Mouse (Mus musculus) lung, postnatal 0 days (tissue): ENCODE data around the gene Lenep. TPM values are rescaled to one million over a fixed set of nuclear protein-coding genes. Genes with fewer than 3 reads are reported as not detected.

Source experiments
- ATAC-seq: fragments of 200-750 bp; cut with Nextera tagmentation; 2 replicates; pipeline ENCODE4 v1.8.0; 2017; ENCODE audit warnings: moderate library complexity
- DNase-seq: peaks from one replicate; pipeline ENCODE4 v3.0.0-alpha.2; 2016; ENCODE audit warnings: low spot score
- H3K27ac ChIP-seq: fragments of 300-500 bp; sonication (generic); 2 replicates; pipeline ENCODE4 v1.5.1; 2014; ENCODE audit warnings: antibody characterized with exemption, mild to moderate bottlenecking, low read length, mixed read lengths
- H3K27me3 ChIP-seq: fragments of 300-500 bp; sonication (generic); replicated peaks from 2 replicates; pipeline ENCODE4 v1.6.1; 2014; ENCODE audit warnings: low read length, mixed read lengths; ENCODE audit not compliant: insufficient read depth
- H3K36me3 ChIP-seq: fragments of 300-500 bp; sonication (generic); 2 replicates; pipeline ENCODE4 v1.6.1; 2014; ENCODE audit warnings: low read length, mixed read lengths; ENCODE audit not compliant: insufficient read depth
- H3K4me1 ChIP-seq: fragments of 300-500 bp; sonication (generic); 2 replicates; pipeline ENCODE4 v1.6.1; 2014; ENCODE audit warnings: antibody characterized with exemption, low read depth, low read length, mixed read lengths; ENCODE audit not compliant: insufficient read depth
- H3K4me2 ChIP-seq: fragments of 300-500 bp; sonication (generic); replicated peaks from 2 replicates; pipeline ENCODE4 v1.6.1; 2014; ENCODE audit warnings: low read depth, mild to moderate bottlenecking, low read length, moderate library complexity, mixed read lengths
- H3K4me3 ChIP-seq: fragments of 300-500 bp; sonication (generic); 2 replicates; pipeline ENCODE4 v1.5.1; 2014; ENCODE audit warnings: low read depth, low read length
- H3K9ac ChIP-seq: fragments of 300-500 bp; sonication (generic); replicated peaks from 2 replicates; pipeline ENCODE4 v1.6.1; 2014; ENCODE audit warnings: low read depth, mild to moderate bottlenecking
- H3K9me3 ChIP-seq: fragments of 300-500 bp; sonication (generic); 2 replicates; pipeline ENCODE4 v1.6.1; 2016; ENCODE audit warnings: low read length, mixed read lengths
- CTCF ChIP-seq: IDR thresholded peaks from 2 replicates; pipeline ENCODE4 v1.5.1; 2016; ENCODE audit warnings: antibody characterized with exemption, mild to moderate bottlenecking
- EP300 ChIP-seq: IDR thresholded peaks from 2 replicates; pipeline ENCODE4 v1.6.1; 2016; ENCODE audit warnings: antibody characterized with exemption, mild to moderate bottlenecking, control low read depth
- WGBS: fragments of 180-500 bp; shearing (Covaris S2); extraction: QIAGEN DNeasy Blood & Tissue Kit; methylation state at CpG from one replicate; pipeline ENCODE4 v1.1.7; 2014; 5-methylcytosine and 5-hydroxymethylcytosine counted together
- polyA plus RNA-seq: library from polyadenylated mRNA; unstranded; fragments of >200 nt; fragmentation: Nextera tagmentation; extraction: Ambion mirVana; gene quantifications from 2 replicates; pipeline ENCODE4 v1.2.1, GENCODE M21; 2015

Lenep gene
- polyA plus RNA-seq, 1 experiment from 2014 or later = not detected

DNA sequence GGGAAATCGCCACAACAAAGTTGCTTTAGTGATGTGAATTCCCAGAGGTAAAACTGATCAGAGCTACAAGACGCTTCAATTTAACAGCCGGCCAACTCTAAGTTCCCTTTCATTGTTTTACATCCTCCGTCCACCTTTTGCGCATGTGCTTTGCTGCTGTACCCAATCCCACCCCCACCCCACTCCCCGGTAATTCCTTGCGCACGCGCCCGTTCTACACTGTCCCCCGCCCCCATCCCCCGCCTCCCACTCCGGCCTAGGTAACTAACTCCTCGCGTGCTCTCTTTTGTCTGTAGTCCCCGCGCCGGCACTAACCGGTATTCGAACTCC, 15.2 kb upstream of the Lenep start:
- Histone ChIP-seq H3K4me2 (peak overlapping the region; percentile 87), H3K4me1 (peaks cover 15% of the 10 kb centered on the region; the same call in 1 of the 2 replicates), H3K9me3 (no peaks in the 10 kb centered on the region), H3K4me3 (peak overlapping the region; percentile 71), H3K27me3 (no peaks in the 10 kb centered on the region), H3K9ac (no peak overlapping the region), H3K27ac (peak overlapping the region; percentile 38; the same call in 1 of the 2 replicates), H3K36me3 (no peaks in the 10 kb centered on the region)
- ATAC-seq (no peak), DNase-seq (no peak)
- WGBS = 1% methylated on average over 20 of the region's 20 CpGs
- no peak for TF ChIP-seq CTCF
- no peak for TF ChIP-seq EP300

DNA sequence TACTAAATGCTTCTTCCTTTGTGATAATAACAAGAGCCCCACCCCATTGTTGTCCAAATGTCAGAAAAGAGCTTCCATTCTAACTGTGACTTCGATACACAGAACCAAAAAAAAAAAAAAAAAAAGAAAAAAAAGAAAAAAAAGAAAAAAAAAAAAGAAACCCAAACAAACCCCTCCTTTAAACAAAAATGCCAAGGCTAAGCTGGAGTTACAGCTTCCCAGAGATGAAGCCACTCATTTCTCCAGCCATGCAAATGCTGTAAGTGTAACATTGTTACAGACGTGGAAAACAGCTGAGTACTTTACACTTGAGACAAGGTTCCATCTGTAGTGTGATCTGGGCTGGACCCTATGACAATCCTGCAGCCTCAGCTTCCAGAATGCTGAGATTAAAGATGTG, 14.5 kb upstream of the Lenep start:
- peak overlapping the region; percentile 87 for H3K4me2 ChIP-seq
- peak overlapping the region; percentile 71; the same call in 1 of the 2 replicates for H3K4me3 ChIP-seq
- H3K9me3 ChIP-seq = no peaks in the 10 kb centered on the region
- ATAC-seq = no peak
- TF ChIP-seq CTCF (no peak), EP300 (no peak)
- DNase-seq = no peak
- no peak overlapping the region for H3K9ac ChIP-seq
- no peaks in the 10 kb centered on the region for H3K36me3 ChIP-seq
- 12% methylated on average over 2 of the region's 2 CpGs for WGBS
- H3K27ac ChIP-seq = no peak overlapping the region
- H3K4me1 ChIP-seq = peaks cover 14% of the 10 kb centered on the region; the same call in 1 of the 2 replicates
- H3K27me3 ChIP-seq = no peaks in the 10 kb centered on the region

- no peak overlapping the region for H3K4me3 ChIP-seq
- H3K9ac ChIP-seq = no peak overlapping the region
- no peak overlapping the region for H3K27ac ChIP-seq
- H3K9me3 ChIP-seq = no peaks in the 10 kb centered on the region
- DNase-seq = no peak
- TF ChIP-seq CTCF (no peak), EP300 (no peak)
- 97% methylated on average over 8 of the region's 8 CpGs for WGBS
- H3K4me1 ChIP-seq = peaks cover 7% of the 10 kb centered on the region; the same call in 1 of the 2 replicates
- no peaks in the 10 kb centered on the region for H3K27me3 ChIP-seq
- no peak for ATAC-seq
- H3K4me2 ChIP-seq = no peak overlapping the region
- H3K36me3 ChIP-seq = no peaks in the 10 kb centered on the region
Observed at GRCm38 (mm10) chr3:89416158-89416557, 13.6 kb upstream of the Lenep start.

DNA sequence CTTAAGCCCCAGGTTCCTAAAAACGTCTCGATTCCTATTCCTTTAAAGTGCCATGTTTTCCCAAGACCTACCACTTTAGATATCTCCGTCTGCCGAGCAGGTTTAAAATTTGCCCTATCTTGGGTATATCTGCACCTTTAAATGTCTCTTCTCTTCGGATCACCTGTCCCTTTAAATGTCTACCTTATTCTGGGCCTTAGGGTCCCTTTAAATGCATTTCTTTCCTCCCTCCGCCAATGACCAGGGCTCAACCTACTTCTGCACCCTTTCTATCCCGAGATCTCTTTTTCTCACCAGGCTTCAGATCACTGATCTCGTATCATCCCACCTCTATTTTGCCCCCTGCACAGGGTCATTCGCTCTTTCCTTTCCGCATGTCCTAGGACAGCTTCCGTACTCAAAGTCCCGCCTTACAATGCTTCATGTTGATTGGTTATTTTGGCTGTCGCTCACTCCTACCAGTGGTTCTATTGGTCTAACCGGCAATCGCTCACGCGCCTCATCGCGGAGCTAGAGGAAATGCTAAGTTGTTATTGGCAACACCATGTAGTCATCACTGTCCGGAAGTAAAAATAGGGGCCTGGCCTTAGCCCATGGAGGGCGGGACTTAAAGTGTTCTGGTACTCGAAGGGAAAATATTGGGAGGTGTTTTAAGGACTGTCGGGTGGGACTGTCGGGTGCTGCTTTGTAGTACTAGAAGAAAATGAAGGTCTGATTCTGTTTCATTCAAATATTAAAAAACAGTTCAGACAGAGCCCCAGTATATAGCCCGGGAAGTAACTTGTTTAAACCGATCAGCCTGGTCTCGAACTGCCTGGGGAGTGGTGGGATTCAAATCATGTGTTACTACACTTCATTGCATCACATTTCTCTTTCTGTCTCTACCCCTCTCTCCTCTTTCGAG, 9.1 kb upstream of the Lenep start, which contains the start of gene Flad1:
Flad1 (minus strand) TSS at position 381 of the 904 bp plus-strand sequence.
- Histone ChIP-seq H3K9me3 (no peaks in the 10 kb centered on the region), H3K4me3 (peak within 1 kb of the TSS; percentile 53), H3K4me1 (no peaks in the 10 kb centered on the region), H3K27ac (no peak within 1 kb of the TSS), H3K36me3 (no peaks in the 10 kb centered on the region), H3K4me2 (peak within 1 kb of the TSS; percentile 63), H3K9ac (peak within 1 kb of the TSS; percentile 39), H3K27me3 (no peaks in the 10 kb centered on the region)
- peak; percentile 98 for DNase-seq
- ATAC-seq = peak; percentile 100
- TF ChIP-seq EP300 (peak; percentile 95), CTCF (no peak)
- WGBS = 5% methylated on average over 28 of the region's 28 CpGs

DNA sequence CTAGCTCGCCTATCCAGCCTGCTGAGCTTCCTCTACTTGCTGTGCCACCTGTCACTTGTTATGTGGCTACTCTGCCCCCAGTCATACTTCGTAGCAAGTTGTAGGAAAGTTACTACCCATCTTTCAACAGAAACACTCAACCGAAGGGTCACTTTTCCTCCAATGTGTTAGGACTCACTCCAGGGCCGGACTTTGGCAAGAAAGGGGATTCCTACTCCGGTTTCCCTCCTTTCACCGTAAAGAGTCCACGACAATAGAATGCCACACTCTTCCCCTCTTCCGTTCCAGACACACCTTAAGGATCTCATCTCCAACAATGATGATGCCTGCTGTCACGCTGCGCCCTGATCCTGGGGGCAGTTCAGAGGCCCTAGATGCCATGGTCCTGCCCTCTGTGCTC, 8.3 kb upstream of the Lenep start:
- DNase-seq (no peak), ATAC-seq (no peak)
- Histone ChIP-seq H3K27me3 (no peaks in the 10 kb centered on the region), H3K4me1 (no peaks in the 10 kb centered on the region), H3K4me2 (peak overlapping the region; percentile 63), H3K36me3 (no peaks in the 10 kb centered on the region), H3K4me3 (peak overlapping the region; percentile 53; the same call in 1 of the 2 replicates), H3K9me3 (no peaks in the 10 kb centered on the region), H3K27ac (no peak overlapping the region), H3K9ac (peak overlapping the region; percentile 39; the same call in 1 of the 2 replicates)
- TF ChIP-seq CTCF (no peak), EP300 (no peak)
- WGBS = 76% methylated on average over 10 of the region's 10 CpGs

DNA sequence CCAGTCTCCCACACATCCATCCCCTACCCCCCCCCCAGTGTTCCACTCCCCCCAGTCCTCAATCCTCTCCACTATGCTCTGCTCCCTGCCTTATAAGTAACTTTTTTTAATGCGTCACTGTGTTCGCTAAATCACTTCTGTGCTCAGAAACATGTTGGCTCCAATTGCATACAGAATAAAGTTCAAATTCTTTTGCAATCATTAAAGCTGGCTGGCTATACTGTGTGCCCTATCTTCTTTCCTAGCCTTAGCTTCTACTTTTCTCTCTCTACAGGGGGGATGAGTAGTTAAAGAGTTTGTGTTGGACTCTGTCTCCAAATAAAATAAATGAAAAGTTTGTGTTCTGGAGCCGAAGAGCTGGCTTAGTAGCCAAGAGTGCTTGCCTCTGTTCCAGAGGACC, 7.1 kb upstream of the Lenep start:
- H3K9me3 ChIP-seq = no peaks in the 10 kb centered on the region
- no peaks in the 10 kb centered on the region for H3K4me1 ChIP-seq
- DNase-seq = no peak
- H3K4me3 ChIP-seq = no peak overlapping the region
- WGBS = 93% methylated on average over 3 of the region's 3 CpGs
- no peak overlapping the region for H3K4me2 ChIP-seq
- H3K27me3 ChIP-seq = no peaks in the 10 kb centered on the region
- no peaks in the 10 kb centered on the region for H3K36me3 ChIP-seq
- H3K9ac ChIP-seq = no peak overlapping the region
- ATAC-seq = no peak
- H3K27ac ChIP-seq = no peak overlapping the region
- TF ChIP-seq EP300 (no peak), CTCF (no peak)
